Mouse (Mus musculus): ENCODE results near the gene Cyp4f15. TPM values are rescaled to one million over a fixed set of nuclear protein-coding genes. Genes with fewer than 3 reads are reported as not detected.
"Not testable (repeated sequence)": the region's sequence is repeated elsewhere in the genome, so short reads cannot be mapped to it uniquely, and the experiment has no call there.

Gene Cyp4f15
- polyA plus RNA-seq, 1 experiment from 2014 or later, result 0.56 TPM

- H3K4me2 ChIP-seq (replicated peaks), result no peak overlapping the region
- H3K4me3 ChIP-seq (replicated peaks), result no peak overlapping the region
- H3K27ac ChIP-seq (replicated peaks), result no peak overlapping the region
- no peak for ATAC-seq (ENCODE audit: insufficient number of reproducible peaks, low FRiP score, low TSS enrichment, low read depth)
- H3K9ac ChIP-seq, result no peak overlapping the region
- H3K36me3 ChIP-seq, result no peaks in the 10 kb centered on the region
- no peaks in the 10 kb centered on the region for H3K27me3 ChIP-seq
- no peaks in the 10 kb centered on the region for H3K4me1 ChIP-seq
- 91% methylated on average over 5 of the region's 5 CpGs for WGBS
- H3K9me3 ChIP-seq (replicated peaks), result no peaks in the 10 kb centered on the region
Observed at GRCm38 (mm10) chr17:32686722-32687121, 1.3 kb downstream of the Cyp4f15 start.

GRCm38 (mm10) chr17:32690959-32691358 is 5.5 kb downstream of the Cyp4f15 start:
- Histone ChIP-seq H3K27me3 (no peaks in the 10 kb centered on the region), H3K4me1 (no peaks in the 10 kb centered on the region), H3K9me3 (replicated peaks) (no peaks in the 10 kb centered on the region), H3K4me3 (replicated peaks) (no peak overlapping the region), H3K36me3 (no peaks in the 10 kb centered on the region), H3K27ac (replicated peaks) (no peak overlapping the region), H3K4me2 (replicated peaks) (no peak overlapping the region), H3K9ac (no peak overlapping the region)
- no peak for ATAC-seq (ENCODE audit: insufficient number of reproducible peaks, low FRiP score, low TSS enrichment, low read depth)
- 89% methylated on average over 1 of the region's 1 CpGs for WGBS

GRCm38 (mm10) chr17:32702826-32703225 is 17.4 kb downstream of the Cyp4f15 start:
- no peak for ATAC-seq (ENCODE audit: insufficient number of reproducible peaks, low FRiP score, low TSS enrichment, low read depth)
- Histone ChIP-seq H3K27ac (replicated peaks) (no peak overlapping the region), H3K9ac (no peak overlapping the region), H3K36me3 (no peaks in the 10 kb centered on the region), H3K4me2 (replicated peaks) (peak overlapping the region; percentile 32), H3K9me3 (replicated peaks) (0 out of 2 replicates have a peak, but pooled peaks cover 8% of the 10 kb centered on the region), H3K4me1 (no peaks in the 10 kb centered on the region), H3K27me3 (no peaks in the 10 kb centered on the region), H3K4me3 (replicated peaks) (no peak overlapping the region)
- WGBS, result 23% methylated on average over 22 of the region's 22 CpGs

- H3K9ac ChIP-seq; H3K27me3 ChIP-seq; ATAC-seq (ENCODE audit: insufficient number of reproducible peaks, low FRiP score, low TSS enrichment, low read depth); H3K4me2 ChIP-seq (replicated peaks); H3K4me3 ChIP-seq (replicated peaks); H3K27ac ChIP-seq (replicated peaks); H3K4me1 ChIP-seq; H3K9me3 ChIP-seq (replicated peaks); H3K36me3 ChIP-seq: not testable (repeated sequence)
Observed at GRCm38 (mm10) chr17:32710541-32710940, 25.1 kb downstream of the Cyp4f15 start.

- H3K27ac ChIP-seq (replicated peaks), result not testable (repeated sequence)
Observed at GRCm38 (mm10) chr17:32722151-32722550, 36.7 kb downstream of the Cyp4f15 start.

GRCm38 (mm10) chr17:32722771-32723170 is 37.3 kb downstream of the Cyp4f15 start:
- Histone ChIP-seq H3K9me3 (replicated peaks) (no peaks in the 10 kb centered on the region; the same call in 1 of the 2 replicates), H3K36me3 (no peaks in the 10 kb centered on the region), H3K9ac (no peak overlapping the region), H3K27ac (replicated peaks) (no peak overlapping the region), H3K4me2 (replicated peaks) (no peak overlapping the region), H3K27me3 (no peaks in the 10 kb centered on the region), H3K4me3 (replicated peaks) (no peak overlapping the region), H3K4me1 (no peaks in the 10 kb centered on the region)
- ATAC-seq (ENCODE audit: insufficient number of reproducible peaks, low FRiP score, low TSS enrichment, low read depth), result no peak
- WGBS, result 75% methylated on average over 7 of the region's 7 CpGs

More at GRCm38 (mm10) chr17:32722151-32722550, 36.7 kb downstream of the Cyp4f15 start:
- ATAC-seq (ENCODE audit: insufficient number of reproducible peaks, low FRiP score, low TSS enrichment, low read depth); H3K9me3 ChIP-seq (replicated peaks); H3K36me3 ChIP-seq; H3K9ac ChIP-seq; H3K27me3 ChIP-seq; H3K4me2 ChIP-seq (replicated peaks); H3K4me1 ChIP-seq; H3K4me3 ChIP-seq (replicated peaks): not testable (repeated sequence)
- WGBS, result 80% methylated on average over 1 of the region's 1 CpGs

- not testable (repeated sequence) for H3K36me3 ChIP-seq; H3K9me3 ChIP-seq (replicated peaks); H3K27ac ChIP-seq (replicated peaks); H3K4me3 ChIP-seq (replicated peaks); H3K4me1 ChIP-seq; H3K9ac ChIP-seq; H3K27me3 ChIP-seq; H3K4me2 ChIP-seq (replicated peaks)
- ATAC-seq (ENCODE audit: insufficient number of reproducible peaks, low FRiP score, low TSS enrichment, low read depth), result peak; percentile 43; the same call in 1 of the 2 replicates
Observed at GRCm38 (mm10) chr17:32726360-32726759, 40.9 kb downstream of the Cyp4f15 start.

GRCm38 (mm10) chr17:32729029-32729428 is 43.6 kb downstream of the Cyp4f15 start:
- H3K36me3 ChIP-seq, result no peaks in the 10 kb centered on the region
- H3K4me3 ChIP-seq (replicated peaks), result no peak overlapping the region
- no peaks in the 10 kb centered on the region for H3K4me1 ChIP-seq
- WGBS, result 73% methylated on average over 3 of the region's 3 CpGs
- H3K9me3 ChIP-seq (replicated peaks), result no peaks in the 10 kb centered on the region
- H3K9ac ChIP-seq, result no peak overlapping the region
- H3K27ac ChIP-seq (replicated peaks), result no peak overlapping the region
- H3K4me2 ChIP-seq (replicated peaks), result no peak overlapping the region
- ATAC-seq (ENCODE audit: insufficient number of reproducible peaks, low FRiP score, low TSS enrichment, low read depth), result no peak
- H3K27me3 ChIP-seq, result no peaks in the 10 kb centered on the region

GRCm38 (mm10) chr17:32738406-32738805 is 53.0 kb downstream of the Cyp4f15 start:
- Histone ChIP-seq H3K9me3 (replicated peaks) (no peaks in the 10 kb centered on the region), H3K27ac (replicated peaks) (no peak overlapping the region), H3K4me3 (replicated peaks) (no peak overlapping the region), H3K4me1 (no peaks in the 10 kb centered on the region), H3K9ac (no peak overlapping the region), H3K36me3 (no peaks in the 10 kb centered on the region), H3K4me2 (replicated peaks) (no peak overlapping the region), H3K27me3 (no peaks in the 10 kb centered on the region)
- WGBS, result 79% methylated on average over 1 of the region's 1 CpGs
- ATAC-seq (ENCODE audit: insufficient number of reproducible peaks, low FRiP score, low TSS enrichment, low read depth), result no peak

GRCm38 (mm10) chr17:32741057-32741456 is 55.6 kb downstream of the Cyp4f15 start:
- Histone ChIP-seq H3K4me3 (replicated peaks) (no peak overlapping the region), H3K9me3 (replicated peaks) (no peaks in the 10 kb centered on the region), H3K4me1 (no peaks in the 10 kb centered on the region), H3K9ac (no peak overlapping the region), H3K4me2 (replicated peaks) (no peak overlapping the region), H3K27me3 (no peaks in the 10 kb centered on the region), H3K36me3 (no peaks in the 10 kb centered on the region), H3K27ac (replicated peaks) (no peak overlapping the region)
- 33% methylated on average over 1 of the region's 1 CpGs for WGBS
- no peak for ATAC-seq (ENCODE audit: insufficient number of reproducible peaks, low FRiP score, low TSS enrichment, low read depth)

GRCm38 (mm10) chr17:32750611-32751010 is 65.2 kb downstream of the Cyp4f15 start:
- no peak for ATAC-seq (ENCODE audit: insufficient number of reproducible peaks, low FRiP score, low TSS enrichment, low read depth)
- H3K9ac ChIP-seq, result no peak overlapping the region
- H3K9me3 ChIP-seq (replicated peaks), result no peaks in the 10 kb centered on the region
- H3K4me2 ChIP-seq (replicated peaks), result no peak overlapping the region
- H3K27ac ChIP-seq (replicated peaks), result no peak overlapping the region
- H3K4me3 ChIP-seq (replicated peaks), result no peak overlapping the region
- H3K4me1 ChIP-seq, result no peaks in the 10 kb centered on the region
- no peaks in the 10 kb centered on the region for H3K27me3 ChIP-seq
- no peaks in the 10 kb centered on the region for H3K36me3 ChIP-seq
- 42% methylated on average over 5 of the region's 5 CpGs for WGBS
